Mouse (Mus musculus) layer of hippocampus, adult 9-10 months (tissue): ENCODE measurements around the gene Slc31a1.

Source experiments
- DNase-seq: peaks from one replicate; pipeline ENCODE4 v3.0.0; 2022; ENCODE audit warnings: low spot score

Gene Slc31a1

DNA sequence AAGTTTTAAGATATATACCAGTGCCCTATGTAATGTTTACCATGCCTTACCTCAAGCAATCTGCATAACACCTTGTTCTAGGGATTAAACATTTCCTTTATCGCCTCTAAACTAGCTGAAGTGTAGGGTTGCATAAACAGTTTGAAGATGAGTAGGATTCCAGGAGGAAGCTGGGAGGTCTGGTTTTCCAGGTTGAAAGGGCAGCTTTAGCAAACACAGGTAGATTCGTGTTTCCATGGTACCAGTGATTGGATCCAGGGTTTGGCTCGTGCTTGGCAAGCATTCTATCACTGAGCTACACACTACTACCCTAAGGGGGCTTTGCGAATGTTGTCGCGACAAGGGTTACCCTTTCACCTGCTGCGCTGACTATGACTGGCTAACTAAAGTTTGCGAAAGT, 3.8 kb downstream of the Slc31a1 start:
- no peak for DNase-seq

DNA sequence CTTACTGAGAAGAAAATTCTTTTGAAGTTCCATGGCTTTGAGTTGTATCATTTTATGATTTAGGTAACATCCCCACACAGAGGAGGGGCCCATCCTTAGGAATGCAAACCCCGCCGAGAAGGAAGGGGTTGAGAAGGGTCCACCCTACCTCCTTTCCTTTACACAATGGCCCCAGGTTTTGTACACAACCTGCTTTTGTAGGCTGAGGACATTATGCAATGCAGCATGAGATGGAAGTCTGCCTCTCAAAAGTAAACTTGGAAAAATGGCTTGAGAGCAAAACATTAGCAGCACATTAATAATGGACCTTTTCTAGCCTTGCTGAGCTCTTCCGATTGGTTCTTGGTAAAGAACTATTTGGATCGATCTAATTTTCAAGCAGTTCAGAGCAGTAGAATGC, 5.8 kb downstream of the Slc31a1 start:
- DNase-seq: no peak

DNA sequence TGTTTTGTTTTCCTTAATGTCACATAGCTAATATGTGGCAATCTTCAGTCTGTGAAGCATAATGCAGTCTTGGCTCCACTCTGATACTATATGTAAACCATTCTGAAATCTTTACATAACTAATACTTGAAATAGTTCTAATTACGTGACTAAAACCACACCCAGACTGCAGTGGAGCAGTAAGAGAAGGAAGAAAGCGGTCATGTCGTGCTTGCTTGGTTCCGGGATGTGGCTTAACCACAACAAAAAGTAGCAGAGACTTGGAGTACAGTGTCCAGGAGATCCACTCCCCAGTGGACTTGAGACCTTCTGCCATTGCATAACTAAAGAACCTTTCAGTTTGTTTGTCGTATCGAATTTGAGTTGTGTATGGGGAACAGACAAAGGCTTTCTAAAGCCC, 7.1 kb downstream of the Slc31a1 start:
- no peak for DNase-seq

DNA sequence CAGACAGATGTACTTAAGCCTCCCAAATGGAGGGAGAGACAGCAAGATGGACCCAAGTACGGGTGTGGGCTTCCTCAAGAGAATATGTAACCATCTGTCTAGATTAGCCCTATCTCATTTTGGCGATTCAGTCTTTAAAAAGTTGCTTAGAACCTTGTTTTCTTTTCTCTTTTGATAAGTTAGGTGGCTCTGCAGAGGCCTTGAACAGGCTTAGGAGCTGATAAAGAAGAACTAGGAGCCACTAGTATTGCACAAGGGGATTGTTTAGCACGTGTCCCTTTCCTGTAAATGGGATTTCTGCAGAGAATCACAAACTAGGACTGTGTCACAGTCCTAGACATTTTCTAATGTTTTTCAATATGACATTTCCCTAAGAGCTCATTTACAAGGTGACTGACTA, 8.6 kb downstream of the Slc31a1 start:
- no peak for DNase-seq

DNA sequence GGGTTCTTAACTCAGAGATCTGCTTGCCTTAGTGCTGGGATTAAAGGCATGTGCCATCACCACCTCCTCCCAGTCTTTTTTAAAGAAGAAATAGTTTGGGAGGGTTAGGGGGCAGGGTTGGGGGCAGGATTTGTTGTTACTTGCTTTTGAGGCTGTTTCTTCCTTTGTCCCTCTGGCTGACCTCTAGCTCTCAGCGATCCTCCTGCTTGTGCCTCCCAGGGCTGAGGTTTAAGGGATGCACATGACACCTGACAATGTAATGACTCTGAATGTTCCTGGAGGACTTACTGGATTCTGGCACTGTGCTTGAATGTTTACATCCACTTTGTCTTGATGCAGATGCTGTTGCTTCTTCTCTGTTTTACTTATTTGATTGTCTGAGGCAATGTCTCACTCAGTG, 11.9 kb downstream of the Slc31a1 start:
- DNase-seq: no peak

DNA sequence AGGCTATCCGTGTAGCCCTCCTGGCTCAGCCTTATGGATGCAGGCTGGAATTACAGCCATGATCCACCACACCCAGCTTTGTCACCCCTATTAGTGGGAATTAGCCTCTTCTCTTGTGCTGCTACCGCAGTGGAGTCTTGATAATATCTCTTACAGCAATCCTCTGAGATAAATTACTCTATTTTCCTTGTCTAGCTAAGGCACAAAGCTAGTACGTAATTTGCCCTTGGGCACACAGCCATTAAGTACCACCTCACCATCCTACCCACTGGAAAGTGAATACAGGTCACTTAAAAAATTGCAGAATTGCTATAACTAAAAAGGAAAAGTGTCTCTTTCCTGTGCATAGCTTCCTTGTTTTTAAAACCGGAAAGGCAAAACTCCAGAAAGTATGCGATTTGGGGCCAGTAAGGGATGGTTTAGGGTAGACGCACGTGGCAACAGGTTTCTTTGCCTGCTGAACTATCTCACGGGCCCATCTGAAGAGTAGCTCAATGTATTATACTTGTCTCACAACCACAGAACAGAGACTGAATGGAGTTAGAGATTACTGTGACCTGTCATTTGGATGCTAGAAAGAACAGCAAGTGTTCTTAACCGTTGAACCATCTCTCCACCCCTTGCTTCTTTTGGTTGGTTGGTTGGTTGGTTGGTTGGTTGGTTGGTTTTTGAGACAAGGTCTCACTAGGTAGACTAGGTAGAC, 12.4 kb downstream of the Slc31a1 start:
- DNase-seq: no peak

DNA sequence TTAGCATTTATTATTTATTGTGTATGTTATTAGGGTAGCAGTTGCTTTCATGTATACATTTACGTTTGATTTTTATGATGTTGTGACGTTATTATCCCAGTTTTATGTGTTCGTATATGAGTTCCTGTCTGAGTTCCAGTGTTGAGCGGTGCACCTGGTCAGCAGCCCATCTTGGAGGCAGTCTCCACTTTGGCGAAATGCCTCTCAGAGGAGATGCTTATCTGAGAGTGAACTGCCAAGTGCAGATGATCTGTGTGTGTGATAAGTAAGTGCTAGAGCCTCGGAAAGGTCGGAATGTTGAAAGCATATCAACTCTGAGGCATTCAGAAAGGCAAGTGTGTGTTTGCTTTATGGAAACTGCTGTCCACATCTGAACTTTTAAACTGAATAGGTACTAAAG, 13.1 kb downstream of the Slc31a1 start:
- DNase-seq: no peak

DNA sequence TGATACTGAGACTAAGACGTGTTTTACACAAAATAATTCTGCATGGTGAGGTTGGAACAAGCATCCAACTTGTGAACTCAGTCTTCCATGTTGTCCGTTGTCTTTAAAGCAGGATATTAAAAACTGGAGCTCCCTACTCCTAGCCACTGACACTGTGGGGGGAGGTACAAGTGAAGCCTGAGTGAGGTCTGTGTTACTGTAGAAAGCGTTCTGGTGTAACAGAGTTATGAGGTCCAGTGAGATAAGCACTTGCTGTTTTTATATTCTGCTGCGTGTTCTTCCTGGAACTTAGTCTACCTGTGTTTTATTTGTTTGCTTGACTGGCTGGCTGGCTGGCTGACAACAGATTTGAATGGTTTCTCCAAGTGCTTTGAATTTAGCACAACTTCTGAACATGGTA, 13.8 kb downstream of the Slc31a1 start:
- no peak for DNase-seq

DNA sequence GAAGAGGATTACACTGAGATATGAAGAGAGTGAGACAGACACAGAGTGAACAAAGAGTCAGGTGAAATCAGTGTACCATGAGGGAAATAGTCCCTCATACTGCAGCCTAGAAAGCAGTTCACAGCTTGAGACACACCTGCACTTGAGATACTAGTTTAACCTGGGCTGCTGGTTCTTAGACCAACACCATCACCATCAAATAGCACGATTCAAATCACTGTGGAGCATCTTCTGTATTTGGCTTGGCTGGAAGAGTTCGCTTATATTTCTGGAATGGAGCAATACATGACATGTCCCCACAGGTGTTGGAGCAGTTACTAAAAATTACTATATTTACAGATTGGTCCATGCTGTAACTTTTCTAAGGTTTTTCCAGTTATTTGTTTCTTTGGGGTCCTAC, 15.6 kb downstream of the Slc31a1 start:
- DNase-seq: no peak

DNA sequence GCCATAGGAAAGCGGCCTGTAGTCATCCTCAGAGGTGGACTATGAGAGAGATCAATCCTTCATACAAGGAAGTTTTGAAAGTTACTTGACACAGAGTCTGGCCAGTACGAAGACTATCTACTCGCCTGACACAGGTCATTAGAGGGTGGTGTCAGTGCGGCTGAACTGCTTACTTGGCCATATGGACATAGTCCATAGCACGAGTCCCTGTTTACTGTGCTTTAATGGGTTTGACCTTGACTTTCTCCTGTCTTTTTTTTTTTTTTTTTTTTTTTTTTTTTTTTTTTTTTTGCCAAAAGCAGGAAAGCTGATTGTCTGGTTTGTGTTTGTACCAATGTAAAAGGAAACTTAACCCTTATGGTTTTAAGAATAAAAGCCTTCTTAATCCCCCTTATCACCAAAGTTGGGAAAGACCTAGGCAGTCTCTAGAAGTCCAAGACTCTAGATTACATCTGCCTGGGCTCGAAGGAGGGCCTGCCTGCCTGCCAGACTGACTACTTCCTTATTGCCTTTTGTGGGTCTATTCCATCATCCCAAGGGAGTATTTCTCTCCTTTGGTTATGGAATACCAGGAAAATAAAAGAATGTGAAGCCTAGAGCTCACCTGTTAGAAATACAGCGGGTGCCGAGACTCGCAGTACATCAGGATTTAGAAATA, 19.3 kb downstream of the Slc31a1 start:
- DNase-seq: no peak

DNA sequence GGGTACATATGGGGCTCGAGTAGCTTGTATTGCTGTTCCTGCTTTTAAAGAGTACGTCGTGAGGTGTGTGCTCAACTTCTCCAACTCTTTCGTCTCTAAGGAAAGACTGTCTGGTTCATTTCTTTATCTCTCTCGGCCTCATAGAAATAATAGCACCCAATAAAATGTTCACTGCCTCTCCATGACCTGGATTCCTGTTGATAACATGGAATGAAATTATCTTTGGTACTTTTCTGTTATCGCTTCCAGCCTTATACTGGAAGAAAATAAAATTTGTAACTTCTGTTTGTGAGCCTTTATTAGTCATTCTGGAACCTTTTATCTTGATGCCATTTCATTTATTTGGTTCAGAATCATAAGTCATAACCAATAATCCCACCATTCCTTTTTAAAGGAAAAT, 22.7 kb downstream of the Slc31a1 start:
- DNase-seq: no peak

DNA sequence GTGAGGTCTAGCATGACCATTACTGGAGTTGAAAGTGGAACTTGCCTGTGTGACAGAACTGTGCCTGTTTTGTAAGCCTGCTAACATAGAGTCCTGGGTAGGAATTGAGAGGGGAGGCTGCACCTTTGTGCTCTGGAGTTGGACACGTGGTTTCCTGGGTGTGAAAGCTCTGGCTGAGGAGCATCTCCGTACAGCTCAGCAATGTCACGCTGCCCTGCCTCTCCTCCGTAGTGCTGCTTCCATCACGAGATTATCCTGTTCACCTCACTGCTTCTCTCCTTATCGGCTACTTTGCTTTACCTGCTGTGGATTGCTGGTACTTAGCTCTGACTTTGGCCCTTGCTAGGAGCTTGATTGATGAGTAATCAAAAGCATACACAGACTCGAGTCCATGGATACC, 23.2 kb downstream of the Slc31a1 start:
- DNase-seq: no peak

DNA sequence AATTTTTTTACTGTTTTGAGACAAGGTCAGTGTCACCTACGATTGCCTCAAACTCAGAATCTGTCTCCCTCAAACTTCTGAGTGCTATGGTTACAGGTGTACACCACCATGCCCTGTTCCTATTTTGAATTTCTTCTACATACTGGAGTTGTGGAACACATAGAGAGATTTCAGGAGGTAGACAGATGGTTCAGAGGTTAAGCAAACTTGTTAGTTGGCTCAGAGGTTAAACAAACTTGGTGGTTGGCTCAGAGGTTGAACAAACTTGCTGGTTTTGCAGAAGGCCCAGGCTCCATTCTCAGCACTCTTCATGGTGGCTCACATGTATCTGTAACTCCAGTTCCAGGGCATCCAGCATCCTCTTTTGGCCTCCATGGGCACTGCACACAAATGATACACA, 23.6 kb downstream of the Slc31a1 start:
- DNase-seq: no peak

DNA sequence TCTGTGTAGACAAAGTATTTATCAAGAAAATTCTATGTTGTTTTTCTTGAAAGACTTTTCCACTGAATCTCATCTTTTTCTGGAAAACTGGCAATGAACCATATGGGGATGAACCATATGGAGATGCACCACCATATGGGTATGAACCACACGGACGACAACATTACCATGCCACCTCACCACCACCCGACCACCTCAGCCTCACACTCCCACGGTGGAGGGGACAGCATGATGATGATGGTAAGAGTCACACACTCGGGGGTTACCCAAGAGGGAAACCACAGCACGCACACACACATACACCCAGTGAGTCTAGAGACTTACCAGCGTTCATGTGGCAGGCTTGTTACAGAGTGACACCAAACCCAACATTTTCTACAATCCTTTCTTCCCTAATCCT, 24.9 kb downstream of the Slc31a1 start:
- no peak for DNase-seq

DNA sequence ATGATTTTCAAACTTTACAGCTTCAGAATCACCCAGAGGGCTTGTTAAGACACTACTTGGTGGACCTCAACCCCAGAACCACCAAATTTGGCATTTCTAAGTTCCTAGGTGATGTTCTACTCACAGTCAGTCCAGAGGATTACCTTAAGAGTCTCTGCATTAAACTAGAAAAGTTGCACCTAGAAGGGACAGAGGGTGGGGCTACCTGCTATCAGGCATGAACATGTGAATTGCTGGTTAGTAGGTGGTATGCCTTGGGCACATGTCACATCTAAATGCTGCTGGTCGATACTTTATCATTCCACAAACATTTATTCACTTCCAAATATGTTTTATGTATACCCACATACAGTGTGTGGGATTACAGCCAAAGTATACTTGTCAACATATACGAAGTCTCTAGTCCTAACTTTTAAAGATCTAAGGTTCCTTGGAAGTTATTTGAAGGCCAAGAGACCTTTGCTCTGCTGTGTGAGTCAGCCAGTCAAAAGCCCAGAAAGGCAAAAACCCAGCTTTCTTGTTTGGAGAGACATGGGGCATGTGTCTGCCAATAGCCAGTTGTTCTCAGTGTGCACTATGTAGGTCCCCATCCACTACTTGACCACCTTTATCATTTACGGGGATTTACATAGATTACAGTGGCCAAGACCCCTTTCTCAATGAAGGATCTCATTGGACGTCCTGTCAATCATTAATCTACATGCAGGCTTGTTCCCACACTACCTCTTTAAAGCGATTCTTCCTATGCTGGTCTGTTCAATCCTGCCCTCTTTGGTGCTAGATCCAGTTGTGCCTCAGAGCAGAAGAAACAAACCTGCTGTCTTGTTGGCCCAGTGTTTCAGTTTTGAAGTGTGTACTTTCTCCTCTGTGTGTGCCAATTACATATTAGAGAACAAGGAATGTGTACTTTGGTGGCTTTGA, 29.3 kb downstream of the Slc31a1 start:
- DNase-seq: no peak

DNA sequence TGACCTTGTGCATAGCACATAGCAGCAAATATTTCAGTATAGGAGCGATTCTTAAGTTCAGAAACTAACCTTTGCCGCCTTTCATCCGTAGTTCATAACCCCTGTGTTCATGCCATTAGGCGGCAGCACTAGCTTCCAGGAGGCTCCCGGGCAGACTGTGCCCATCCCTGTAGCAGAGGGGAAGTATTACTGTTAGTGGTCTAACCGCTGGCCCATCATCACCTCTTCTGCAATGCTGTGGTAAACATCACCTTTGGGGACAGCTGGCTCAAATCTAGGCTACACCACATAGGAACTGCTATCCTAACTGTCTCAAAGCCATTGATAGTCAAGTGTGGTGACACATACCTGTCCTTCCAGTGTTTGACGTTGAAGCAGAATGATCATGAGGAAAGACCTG, 31.4 kb downstream of the Slc31a1 start:
- DNase-seq: no peak

DNA sequence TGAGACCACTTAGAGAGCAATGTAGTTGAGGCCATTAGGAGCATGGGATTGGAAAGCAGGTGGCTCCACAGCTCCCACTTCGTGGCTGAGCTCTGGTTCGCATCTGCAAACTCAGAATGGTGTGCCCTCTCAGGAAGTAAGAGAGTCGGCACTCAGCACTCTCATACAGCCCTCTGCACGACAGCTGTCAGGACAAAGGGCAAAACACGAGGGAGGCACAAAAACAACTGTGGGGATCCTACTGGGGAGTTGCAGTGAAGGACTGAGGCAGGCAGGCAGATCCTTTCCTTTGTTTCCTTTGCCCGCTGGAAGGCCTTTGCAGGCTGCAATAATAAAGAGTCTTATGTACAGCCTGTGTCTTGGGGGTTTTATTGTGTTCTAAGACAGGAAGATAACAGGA, 32.9 kb downstream of the Slc31a1 start:
- no peak for DNase-seq

DNA sequence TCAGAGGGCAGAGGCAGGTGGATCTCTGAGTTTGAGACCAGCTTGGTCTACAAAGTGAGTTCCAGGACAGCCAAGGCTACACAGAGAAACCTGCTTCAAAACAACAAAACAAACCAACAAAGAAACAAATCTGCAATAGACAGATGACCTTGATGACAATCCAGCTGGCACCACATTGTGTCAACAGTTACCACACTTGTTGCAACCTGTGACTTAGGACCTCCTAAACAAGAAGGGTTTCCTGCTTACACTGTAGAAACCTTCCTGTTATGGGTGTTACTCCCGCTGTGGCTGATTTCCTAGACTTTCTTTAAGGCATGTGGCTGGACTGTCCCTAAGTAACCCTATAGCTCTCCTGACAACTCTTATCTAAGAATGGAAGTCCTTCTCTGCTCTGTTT, 35.3 kb downstream of the Slc31a1 start:
- no peak for DNase-seq

DNA sequence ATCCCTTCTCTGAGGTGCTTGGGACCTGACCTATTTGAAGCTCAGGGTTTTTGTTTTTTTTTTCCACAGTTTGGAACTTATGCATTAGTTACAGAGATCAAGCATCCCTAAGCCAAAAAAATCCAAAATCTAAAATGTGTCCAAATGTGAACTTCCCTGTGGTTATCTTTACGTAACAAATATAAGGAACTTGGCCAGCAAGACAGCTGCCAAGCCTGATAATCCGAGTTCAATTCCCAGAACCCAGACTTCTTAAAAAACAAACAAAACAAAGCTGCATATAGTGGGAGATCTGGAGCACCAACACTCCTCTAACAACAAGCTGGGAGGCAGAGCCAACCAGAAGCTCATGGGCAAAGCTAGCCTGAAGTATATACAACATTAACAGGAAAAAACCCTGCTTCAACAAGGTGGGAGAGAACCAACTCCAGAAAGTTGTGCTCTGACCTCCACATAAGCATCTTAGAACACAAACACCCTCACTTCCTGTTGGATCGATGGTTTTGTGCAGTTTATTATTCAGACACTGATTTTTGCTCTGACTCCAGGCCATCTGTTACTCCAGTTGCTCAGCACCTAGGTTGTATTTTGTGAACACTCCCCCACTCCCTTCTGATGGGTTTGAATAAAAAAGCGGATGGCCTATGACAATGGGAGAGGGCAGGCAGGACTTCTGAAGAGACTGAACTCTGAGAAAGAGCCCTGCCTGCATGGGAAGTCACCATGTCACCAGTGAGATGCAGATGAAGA, 37.3 kb downstream of the Slc31a1 start:
- peak; percentile 24 for DNase-seq

DNA sequence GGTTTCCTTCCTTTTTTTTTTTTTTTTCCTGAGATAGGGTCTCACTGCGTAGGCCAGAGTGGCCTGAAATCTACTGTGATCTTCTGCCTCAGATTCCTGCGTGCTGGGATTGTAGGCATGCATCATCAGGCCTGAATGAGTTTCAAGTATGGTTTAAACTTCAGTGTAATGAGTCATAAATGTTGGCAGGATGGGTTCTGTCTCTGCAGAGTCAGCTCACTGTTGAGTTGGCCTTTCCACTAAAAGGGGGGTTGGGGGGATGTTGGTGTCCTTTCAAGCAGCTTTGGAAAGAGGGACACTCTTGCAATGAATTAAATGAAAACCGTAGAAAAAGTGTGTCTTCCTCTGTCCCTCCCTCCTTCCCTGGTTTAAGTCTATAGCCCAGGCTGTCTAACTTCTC, 38.4 kb downstream of the Slc31a1 start:
- peak; percentile 26 for DNase-seq

DNA sequence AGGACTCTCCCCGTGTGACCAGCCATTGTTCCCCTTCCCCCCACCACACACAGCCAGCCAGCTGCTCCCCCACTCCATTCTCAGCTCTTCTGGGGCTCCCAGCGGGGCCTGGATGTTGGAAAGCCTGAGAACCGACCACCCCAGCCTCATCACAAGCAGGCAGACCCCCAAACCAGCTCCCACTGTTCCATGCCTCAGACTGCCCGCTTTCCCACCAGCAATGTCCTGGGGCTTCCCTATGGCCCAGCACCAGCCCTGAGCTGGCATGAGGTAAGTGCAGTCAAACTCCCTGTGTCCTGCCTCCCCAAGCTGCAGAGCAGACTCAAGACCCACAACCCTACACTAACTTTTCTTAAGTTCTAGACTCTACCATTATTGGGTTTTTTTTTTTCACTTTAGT, 45.6 kb downstream of the Slc31a1 start:
- DNase-seq: no peak
